Mouse (Mus musculus) C2C12 (cell line): ENCODE measurements around the gene 1110008L16Rik.
"Not testable (repeated sequence)": the region's sequence is repeated elsewhere in the genome, so short reads cannot be mapped to it uniquely, and the experiment has no call there.

Experiments
- CTCF ChIP-seq: IDR thresholded peaks from one replicate; pipeline ENCODE4 v1.5.1; 2011; ENCODE audit not compliant: control insufficient read depth, insufficient read depth, insufficient read length
- FOSL1 ChIP-seq: IDR thresholded peaks from one replicate; pipeline ENCODE4 v1.8.0; 2011; ENCODE audit warnings: mild to moderate bottlenecking, low read length; ENCODE audit not compliant: poor library complexity, insufficient read depth, severe bottlenecking
- MAX ChIP-seq: IDR thresholded peaks from one replicate; pipeline ENCODE4 v1.6.1; 2011; ENCODE audit warnings: mild to moderate bottlenecking, control low read depth
- MYOD1 ChIP-seq: IDR thresholded peaks from one replicate; pipeline ENCODE4 v1.6.1; 2011; ENCODE audit warnings: low read depth; ENCODE audit not compliant: control insufficient read depth, insufficient read length

- TF ChIP-seq CTCF, MAX, MYOD1, FOSL1: not testable (repeated sequence)
Measured at GRCm38 (mm10) chr12:55338490-55338889, 39.1 kb downstream of the 1110008L16Rik start.
